Mouse (Mus musculus) right cerebral cortex, adult 2 months (tissue): Measurements from ENCODE around the gene Ubald2.

Source experiments
- DNase-seq, 2 experiments: peaks; one replicate each; pipeline ENCODE4 v3.0.0; 2021 to 2022; ENCODE audit warnings: low spot score in 2 of 2

The Ubald2 gene

GRCm38 (mm10) chr11:116432593-116433355 is 1.1 kb upstream of the Ubald2 start:
- DNase-seq: peak; percentile 49 to 63

- DNase-seq: peak; percentile 44 to 53
Measured at GRCm38 (mm10) chr11:116434287-116434966, 533 bp downstream of the Ubald2 start.

DNA sequence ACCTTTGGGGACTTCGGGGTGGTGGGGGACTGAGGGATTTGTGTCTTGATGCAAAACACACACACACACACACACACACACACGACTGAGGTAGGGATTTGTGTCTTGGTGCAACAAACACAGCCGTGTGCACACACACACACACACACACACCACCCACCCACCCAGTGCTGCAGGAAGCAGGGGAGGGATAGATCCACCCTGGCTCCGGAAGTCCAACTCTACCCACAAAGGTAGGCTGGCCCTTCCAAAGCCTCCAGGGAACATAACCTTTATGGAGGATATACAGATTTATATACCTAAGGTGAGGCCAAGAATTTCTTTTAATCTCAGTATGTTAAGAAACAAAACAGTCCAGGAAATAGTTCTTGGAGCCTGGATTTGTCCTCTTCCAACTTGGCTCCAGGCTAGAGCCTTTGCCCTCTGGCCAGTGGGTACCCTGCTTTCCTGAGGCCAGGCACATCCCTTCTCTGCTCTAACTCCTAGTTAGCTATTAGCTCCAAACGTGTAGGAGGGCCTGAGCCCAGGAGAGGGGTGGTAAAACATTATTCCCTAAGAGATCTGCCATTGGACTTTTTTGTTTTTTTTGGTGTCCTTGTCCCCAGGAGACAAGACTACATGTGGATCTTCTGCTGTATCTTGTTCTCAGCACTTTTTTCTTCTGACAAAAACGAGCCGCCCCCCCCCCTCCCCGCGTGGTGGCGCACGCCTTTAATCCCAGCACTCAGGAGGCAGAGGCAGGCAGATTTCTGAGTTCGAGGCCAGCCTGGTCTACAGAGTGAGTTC is 1.3 kb downstream of the Ubald2 start:
- no peak for DNase-seq

GRCm38 (mm10) chr11:116435992-116436724 is 2.3 kb downstream of the Ubald2 start:
- DNase-seq: no peak

DNA sequence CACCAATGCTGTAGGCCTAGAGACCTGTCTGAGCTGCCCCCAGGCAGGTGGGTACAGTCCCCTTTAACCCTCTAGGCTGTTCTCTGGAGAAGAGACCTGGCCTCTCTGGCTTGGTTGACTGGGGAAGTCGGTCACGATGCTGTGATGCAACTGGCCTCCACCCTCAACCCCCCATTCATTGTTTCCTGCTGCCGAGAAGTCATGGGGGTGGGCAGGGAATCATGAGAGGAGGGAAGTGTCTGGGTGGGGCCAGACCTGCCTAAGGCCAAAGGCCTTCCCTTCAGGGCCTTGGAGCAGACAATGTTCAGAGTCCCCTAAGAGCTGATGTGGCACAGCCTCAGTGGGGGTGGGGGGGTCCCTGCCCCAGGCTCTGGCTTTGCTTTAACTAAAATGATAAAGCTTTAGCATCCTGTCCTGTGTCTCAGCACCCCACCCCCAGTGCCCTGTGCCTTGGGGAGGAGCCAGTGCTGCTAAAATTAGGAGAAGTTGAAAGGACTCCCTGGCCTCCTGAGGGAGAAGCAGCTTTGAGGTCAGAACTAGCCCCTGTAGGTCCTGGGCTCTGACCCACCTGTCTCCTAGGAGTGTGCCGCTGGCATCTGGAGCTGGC is 2.9 kb downstream of the Ubald2 start:
- DNase-seq: no peak

DNA sequence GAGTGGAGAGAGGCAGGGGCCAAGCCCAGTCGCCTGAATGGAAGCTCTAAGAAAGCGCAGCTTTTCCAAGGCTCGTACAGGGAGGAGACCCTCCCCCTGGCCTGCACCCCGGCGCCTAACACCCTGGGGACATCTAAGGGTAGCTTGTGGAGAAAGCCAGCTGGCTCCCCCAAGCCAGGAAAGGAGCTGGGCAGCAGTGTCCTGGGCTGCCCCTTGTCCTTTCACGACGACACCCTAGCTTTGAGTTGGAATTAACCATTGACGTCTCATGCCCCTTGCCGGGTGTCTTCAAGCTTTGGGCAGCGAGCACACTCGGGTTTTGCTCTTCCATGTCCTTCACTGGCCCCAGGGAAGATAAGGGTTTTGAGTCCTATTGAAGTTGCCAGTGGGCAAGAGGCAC is 3.6 kb downstream of the Ubald2 start:
- no peak for DNase-seq

GRCm38 (mm10) chr11:116439269-116440240 is 5.7 kb downstream of the Ubald2 start:
- no peak for DNase-seq

GRCm38 (mm10) chr11:116440408-116441068 is 6.6 kb downstream of the Ubald2 start:
- no peak for DNase-seq

DNA sequence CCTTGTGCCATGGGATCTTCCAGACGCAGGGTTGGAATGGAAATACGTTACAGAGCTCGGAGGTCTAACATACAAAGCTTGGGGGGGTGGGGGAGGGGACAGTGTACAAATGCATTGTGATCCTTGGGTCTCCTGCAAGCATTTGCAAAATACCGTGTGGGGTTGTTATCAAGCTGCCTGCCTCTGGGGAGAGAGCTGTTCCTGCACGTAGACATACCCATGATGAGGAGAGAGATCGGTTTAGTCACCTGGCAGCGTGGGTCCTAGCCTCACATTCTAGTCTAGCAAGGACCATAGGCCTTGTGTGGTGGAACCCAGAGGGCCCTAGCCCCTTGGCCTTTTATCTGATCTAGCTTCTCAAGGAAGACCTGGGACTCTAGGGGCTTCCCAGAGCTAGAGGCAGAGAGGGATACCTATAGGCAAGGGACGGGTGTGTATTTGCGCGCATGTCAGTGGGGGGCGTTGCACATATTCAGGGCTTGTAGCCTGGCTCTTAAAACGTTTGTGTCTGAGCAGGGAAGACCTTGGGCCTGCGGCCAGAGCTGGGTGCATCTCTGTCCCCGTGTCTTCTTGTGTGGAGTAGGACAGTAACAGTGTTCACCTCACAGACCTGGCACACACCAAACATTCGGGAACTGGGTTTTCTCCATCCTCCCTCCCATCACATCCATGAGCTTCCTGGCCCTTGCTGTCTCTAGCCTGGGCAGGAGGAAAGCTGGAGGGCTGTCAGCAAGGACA is 8.4 kb downstream of the Ubald2 start:
- no peak for DNase-seq

GRCm38 (mm10) chr11:116442867-116443177 is 8.9 kb downstream of the Ubald2 start:
- DNase-seq: no peak

GRCm38 (mm10) chr11:116443311-116443710 is 9.4 kb downstream of the Ubald2 start:
- DNase-seq: no peak

GRCm38 (mm10) chr11:116443935-116444334 is 10.0 kb downstream of the Ubald2 start:
- DNase-seq: no peak

DNA sequence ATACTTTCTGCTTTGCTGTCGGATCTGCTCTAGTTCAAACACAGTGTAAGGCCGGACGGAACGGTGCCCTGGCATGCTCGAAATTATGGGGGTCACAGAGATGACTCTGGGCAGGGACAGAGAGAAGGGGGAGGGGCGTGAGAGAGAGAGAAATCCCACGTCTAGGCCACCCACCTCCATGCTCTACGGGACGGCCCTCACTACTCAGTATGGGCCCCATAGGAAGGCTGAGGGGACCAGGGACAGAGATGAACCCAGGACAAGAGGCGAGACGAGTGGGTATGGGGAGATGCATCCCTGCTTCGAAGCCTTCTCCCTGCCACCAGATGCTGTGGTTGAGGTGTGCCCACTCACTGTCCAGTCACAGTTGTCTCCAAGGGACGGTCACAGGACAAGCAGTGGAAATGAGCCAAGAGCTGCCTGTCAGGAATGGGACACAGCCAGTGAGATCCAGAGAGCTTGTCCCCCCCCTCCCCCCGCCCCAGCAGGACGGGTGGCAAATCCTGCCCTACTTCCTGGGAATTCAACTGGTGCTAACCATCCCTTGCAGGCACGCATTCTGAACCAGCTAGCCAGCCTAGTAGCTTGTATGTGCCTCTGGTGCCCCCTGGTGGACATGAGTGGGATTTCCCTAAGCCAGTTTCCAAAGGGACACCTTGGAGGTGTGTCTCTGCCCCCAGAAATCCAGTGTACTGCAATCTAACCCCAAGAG is 11.9 kb downstream of the Ubald2 start:
- DNase-seq: peak; percentile 97 to 98

DNA sequence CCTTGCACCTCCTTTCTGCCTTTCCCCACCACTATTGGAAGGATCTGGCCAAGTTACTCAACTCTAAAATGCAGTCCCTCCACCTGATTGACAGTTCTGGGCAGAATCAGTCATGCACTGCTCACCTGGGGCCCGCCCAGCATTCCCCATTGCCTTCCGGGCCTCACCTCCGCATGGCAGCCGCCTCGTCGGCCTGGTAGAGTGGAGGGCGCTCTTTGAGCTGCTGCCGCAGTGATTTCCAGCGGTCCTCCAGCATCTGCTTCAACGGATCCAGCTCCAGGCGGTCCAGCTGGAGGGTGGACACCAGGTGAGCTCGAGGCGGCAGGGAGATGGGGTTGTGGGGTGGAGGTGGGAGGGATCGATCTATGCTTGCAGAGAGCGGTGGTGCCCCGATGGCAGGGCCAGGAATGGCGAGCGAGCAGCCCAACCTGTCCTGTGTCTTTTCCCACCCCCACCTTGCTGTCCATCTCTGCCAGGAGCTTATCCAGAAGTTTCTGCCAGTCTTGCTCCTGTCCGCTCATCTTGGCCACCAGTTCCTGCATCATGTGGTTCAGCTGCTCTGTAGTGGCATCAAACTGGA is 12.5 kb downstream of the Ubald2 start:
- DNase-seq: no peak

- DNase-seq: no peak
Measured at GRCm38 (mm10) chr11:116447822-116448221, 13.9 kb downstream of the Ubald2 start.

DNA sequence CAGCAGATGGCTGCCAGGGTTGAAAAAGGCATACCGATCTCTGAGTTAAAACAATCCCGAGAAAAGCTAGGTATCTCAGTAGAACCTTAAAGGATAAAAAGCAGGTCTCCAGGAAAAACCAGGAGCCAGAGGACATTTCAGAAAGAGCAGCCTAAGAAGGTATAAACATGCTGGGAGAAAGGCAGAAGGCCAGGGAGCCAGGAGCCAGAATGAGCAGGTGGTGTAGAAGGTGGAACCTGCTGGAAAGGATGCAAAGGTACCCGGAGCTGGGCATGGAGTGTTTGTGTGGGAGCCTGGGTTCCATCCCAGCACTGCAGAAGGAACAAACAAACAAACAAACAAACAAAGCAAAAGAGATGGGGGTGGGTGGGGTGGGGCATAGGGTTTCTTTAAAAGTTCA is 15.4 kb downstream of the Ubald2 start:
- no peak for DNase-seq

DNA sequence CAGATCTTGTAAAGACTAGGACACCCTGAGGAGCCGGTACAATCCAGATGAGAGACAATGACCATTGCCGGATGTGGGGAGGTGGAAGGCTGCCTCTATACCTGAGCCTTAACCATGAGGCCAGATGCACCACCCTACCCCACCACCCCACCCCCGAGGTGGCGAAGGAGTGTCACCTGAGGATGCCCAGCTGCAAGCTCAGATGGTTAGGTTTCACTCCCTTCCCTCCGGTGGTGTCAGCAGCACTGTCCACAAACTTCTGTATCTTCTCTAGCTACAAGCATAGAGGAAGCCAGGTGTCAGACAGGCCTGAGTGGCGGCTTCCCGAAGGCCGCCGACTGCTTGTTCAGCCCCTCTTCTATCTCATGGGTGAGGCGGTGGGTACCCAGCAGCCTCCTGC is 20.0 kb downstream of the Ubald2 start:
- no peak for DNase-seq

DNA sequence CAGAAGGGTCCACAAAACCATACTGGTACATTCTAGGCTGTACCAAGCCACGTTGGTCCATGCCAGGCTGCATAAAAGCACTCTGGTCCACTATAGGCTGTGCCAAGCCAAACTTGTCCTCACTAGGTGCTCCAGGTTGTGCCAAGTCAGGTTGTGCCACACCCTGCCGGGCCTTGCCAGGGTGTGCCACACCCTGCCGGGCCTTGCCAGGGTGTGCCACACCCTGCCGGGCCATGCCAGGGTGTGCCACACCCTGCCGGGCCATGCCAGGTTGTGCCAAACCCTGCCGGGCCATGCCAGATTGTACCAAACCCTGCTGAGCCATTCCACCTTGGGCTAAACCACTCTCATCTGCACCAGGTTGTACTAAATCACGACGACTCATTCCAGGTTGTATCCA is 22.3 kb downstream of the Ubald2 start:
- no peak for DNase-seq
